Mouse (Mus musculus) bone marrow, adult 2 months (tissue): ENCODE measurements around the gene Nfkbie.

ENCODE experiments used
- CTCF ChIP-seq: fragments of 200-500 bp; IDR thresholded peaks from 2 replicates; pipeline ENCODE4 v1.5.1; 2011; ENCODE audit warnings: low read length, control low read depth; ENCODE audit not compliant: control insufficient read depth, insufficient read depth
- POLR2A ChIP-seq: fragments of 200-500 bp; IDR thresholded peaks from 2 replicates; pipeline ENCODE4 v1.6.1; 2011; ENCODE audit warnings: low read depth, mild to moderate bottlenecking, control low read depth, low read length, borderline replicate concordance; ENCODE audit not compliant: control insufficient read depth

- no peak for TF ChIP-seq CTCF
- no peak for TF ChIP-seq POLR2A
These were observed 44.6 kb upstream of the Nfkbie start for GRCm38 (mm10) chr17:45510871-45511270.
